Mouse (Mus musculus): ENCODE measurements around the gene Tsen2.

The Tsen2 gene

GRCm38 (mm10) chr6:115594463-115594862, 50.0 kb downstream of the Tsen2 start:
- in situ Hi-C loops (cut with MboI, MseI), result loop anchor here in 1 of 2 experiments (5.0 kb wide), 1 partner anchor 42 kb away; no protein-coding TSS in a partner anchor

GRCm38 (mm10) chr6:115595667-115596066, 51.2 kb downstream of the Tsen2 start:
- in situ Hi-C loops (cut with MboI, MseI), result no loop called here

- in situ Hi-C loops (cut with MboI, MseI), result no loop called here
Observed at GRCm38 (mm10) chr6:115601322-115601714, 56.9 kb downstream of the Tsen2 start.

DNA sequence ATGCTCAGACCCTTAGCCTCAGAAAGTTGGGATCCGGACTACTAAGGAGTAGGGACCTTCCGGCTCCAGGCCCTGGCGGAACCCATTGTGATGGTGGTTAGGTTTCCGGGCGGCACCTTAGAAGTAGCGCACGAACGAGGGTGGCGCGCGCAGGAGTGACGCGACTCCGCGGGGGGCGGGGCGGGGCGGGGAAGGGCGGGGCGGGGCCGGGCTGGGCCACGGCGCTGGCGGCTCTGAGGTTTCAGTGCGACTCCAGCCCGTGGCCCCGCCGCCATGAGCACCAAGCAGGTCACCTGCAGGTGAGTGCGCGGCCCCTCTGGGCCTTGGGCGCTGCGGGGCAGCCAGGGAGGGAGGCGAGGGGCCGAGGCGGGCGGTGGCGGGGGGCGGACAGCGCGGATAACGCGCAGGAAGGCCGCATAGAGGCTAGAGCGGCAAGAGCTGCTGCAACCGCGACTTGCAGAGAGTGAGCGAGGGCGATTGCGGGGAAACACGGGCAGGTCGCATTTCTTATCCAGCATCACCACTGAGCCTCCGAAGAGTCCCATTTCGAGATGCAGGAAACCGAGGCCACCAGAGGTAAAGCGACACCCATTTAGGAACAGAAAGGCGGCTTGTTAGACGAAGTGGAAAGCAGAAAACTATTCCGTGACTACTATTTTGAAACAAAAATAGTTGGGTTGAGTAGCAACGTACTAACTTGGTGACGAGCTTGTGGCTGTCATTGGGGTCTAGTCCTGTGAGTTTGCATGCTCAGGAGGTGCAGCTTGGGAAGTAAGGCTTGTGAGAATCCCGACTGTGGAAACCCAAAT, 57.5 kb downstream of the Tsen2 start, which contains the start of gene Mkrn2:
Mkrn2 (plus strand) TSS at position 188 of the 809 bp plus-strand sequence.
- in situ Hi-C loops (cut with MboI, MseI), result no loop called here

DNA sequence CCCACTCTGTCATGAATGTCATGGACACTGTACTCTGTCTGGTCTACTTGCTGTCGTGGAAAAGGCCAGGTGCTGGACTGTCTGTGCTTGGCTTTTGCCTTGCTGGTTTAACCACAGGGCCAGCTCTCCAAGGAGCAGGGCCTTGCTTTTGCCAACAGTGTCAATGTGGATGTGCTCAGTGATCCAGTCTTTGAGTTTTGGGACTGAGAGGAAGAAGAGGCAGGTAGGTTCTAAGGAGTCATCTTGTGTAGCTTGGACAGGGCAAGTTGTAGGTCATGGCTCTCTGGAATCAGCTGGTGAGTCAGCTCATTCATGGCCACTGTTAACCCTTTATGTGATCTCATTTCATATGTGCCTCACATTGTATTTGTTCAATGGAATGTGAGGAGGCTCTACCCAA, 62.0 kb downstream of the Tsen2 start:
- in situ Hi-C loops (cut with MboI, MseI), result no loop called here

DNA sequence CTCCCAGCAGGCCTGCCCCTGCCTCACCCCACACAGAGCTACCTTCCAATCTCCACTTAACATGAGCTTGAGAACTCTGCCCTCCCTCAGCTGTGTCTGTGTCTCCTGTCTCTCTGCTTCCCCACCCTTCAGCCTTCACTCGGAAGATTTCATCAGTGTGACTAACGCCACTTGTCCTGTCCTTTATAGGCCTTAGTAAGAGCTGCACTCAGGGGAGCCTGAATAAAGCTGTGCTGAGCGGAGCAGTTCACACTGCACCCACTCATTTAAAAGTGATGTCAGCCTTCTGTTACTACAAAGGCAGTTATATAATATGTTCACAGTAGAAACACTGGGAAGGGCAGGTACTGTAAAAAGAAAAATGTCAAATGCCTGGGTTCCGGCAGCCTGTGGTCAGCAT, 63.0 kb downstream of the Tsen2 start:
- in situ Hi-C loops (cut with MboI, MseI), result no loop called here

GRCm38 (mm10) chr6:115609121-115609520, 64.7 kb downstream of the Tsen2 start:
- in situ Hi-C loops (cut with MboI, MseI), result no loop called here

DNA sequence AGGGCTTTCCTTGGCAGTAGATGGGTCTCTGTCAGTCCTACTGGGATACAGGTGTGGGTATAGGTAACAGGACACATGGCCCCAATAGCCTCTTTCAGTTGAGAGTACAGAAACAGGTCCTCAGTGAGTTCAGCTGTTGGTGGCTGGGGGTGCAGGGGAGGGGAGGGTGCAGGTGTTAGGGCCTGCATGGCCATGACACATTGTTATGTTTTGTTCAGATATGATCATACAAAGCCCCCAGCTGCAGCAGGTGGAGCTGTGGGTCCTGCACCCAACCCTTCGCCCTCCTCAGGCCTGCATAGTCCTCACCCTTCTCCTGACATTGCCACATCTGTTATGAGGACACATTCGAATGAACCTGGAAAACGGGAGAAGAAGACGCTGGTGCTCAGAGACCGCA, 65.8 kb downstream of the Tsen2 start:
- in situ Hi-C loops (cut with MboI, MseI), result no loop called here

GRCm38 (mm10) chr6:115613793-115614192, 69.3 kb downstream of the Tsen2 start:
- in situ Hi-C loops (cut with MboI, MseI), result no loop called here

- in situ Hi-C loops (cut with MboI, MseI), result no loop called here
Observed at GRCm38 (mm10) chr6:115615983-115616382, 71.5 kb downstream of the Tsen2 start.

DNA sequence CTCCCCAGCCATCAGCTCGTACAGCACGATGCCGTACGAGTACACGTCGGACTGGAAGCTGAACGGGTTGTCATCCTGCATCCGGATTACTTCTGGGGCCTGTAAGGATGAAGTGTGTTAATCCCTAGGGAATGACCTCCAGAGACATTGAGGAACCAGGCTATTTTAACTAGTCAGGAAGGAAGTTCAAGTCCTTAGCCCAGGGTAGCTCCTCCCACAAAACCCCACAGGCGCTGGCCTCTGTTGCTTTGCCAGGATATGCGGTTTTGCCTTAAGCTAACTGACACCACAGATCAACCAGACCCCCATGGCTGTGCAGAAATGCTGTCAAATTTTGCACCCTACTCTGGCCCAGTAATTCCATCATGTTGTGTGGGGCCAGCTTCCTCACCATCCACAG, 75.4 kb downstream of the Tsen2 start:
- in situ Hi-C loops (cut with MboI, MseI), result no loop called here

DNA sequence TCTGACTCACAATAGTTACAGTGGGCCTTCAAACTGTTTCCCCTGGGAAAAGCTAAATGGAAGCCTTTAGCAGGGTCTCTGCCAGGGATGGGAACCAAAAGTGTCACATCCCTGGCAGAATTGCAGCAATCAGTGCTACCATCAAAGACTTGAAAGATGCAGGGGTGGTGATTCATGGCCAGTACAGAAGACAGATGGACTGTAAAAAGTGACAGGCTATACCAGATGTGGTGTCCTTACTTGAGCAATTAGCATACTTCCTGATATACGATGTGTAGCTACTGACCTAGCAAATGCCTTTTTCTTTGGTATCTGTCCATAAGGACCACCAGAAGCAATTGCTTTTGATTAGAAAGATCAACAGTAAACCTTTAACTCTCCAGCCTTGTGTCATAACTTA, 76.5 kb downstream of the Tsen2 start:
- in situ Hi-C loops (cut with MboI, MseI), result no loop called here

DNA sequence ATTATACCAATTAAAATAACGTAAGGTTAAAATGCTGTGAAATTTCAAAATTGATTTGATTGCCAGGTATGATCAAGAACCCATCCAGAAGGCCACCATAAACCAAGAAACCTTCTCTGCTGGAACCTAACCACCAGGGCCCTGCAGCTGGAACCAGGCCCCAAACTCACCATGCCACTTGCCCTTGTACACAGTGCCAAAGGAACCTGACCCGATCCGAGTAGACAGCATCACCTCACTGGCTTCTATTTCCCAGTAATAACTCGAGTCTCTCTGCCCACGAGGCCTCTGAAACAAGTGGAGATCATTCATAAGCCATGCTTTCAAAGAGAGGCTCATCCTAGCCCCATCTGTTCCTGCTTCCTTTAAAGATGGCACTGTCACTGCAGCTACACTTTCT, 81.7 kb downstream of the Tsen2 start:
- in situ Hi-C loops (cut with MboI, MseI), result no loop called here

All from T-helper 17 cell (primary cell).